Mouse (Mus musculus) heart, postnatal 0 days (tissue): ENCODE results near the gene Nptn. TPM values are rescaled to one million over a fixed set of nuclear protein-coding genes. Genes with fewer than 3 reads are reported as not detected.

Experiments used
- ATAC-seq: fragments of 200-750 bp; cut with Nextera tagmentation; 2 replicates; pipeline ENCODE4 v1.8.0; 2017; ENCODE audit warnings: low read depth, moderate number of reproducible peaks, moderate library complexity; ENCODE audit not compliant: insufficient read depth
- DNase-seq: peaks from one replicate; pipeline ENCODE4 v3.0.0-alpha.2; 2016; ENCODE audit warnings: low spot score
- H3K27ac ChIP-seq: fragments of 300-500 bp; sonication (generic); 2 replicates; pipeline ENCODE4 v1.5.1; 2014; ENCODE audit warnings: low read depth, mild to moderate bottlenecking
- H3K27me3 ChIP-seq: fragments of 300-500 bp; sonication (generic); 2 replicates; pipeline ENCODE4 v1.6.1; 2014; ENCODE audit warnings: low read length, mixed read lengths; ENCODE audit not compliant: control insufficient read depth, insufficient read depth
- H3K36me3 ChIP-seq: fragments of 300-500 bp; sonication (generic); replicated peaks from 2 replicates; pipeline ENCODE4 v1.6.1; 2014; ENCODE audit warnings: low read length, mixed read lengths; ENCODE audit not compliant: control insufficient read depth, insufficient read depth
- H3K4me1 ChIP-seq: fragments of 300-500 bp; sonication (generic); 2 replicates; pipeline ENCODE4 v1.6.1; 2014; ENCODE audit warnings: antibody characterized with exemption; ENCODE audit not compliant: control insufficient read depth, insufficient read depth
- H3K4me2 ChIP-seq: fragments of 300-500 bp; sonication (generic); 2 replicates; pipeline ENCODE4 v1.6.1; 2014; ENCODE audit warnings: low read depth, mild to moderate bottlenecking, low read length, moderate library complexity
- H3K4me3 ChIP-seq: fragments of 300-500 bp; sonication (generic); 2 replicates; pipeline ENCODE4 v1.5.1; 2014; ENCODE audit warnings: low read depth, low read length
- H3K9ac ChIP-seq: fragments of 300-500 bp; sonication (generic); replicated peaks from 2 replicates; pipeline ENCODE4 v1.6.1; 2014; ENCODE audit warnings: low read depth, low read length, mixed read lengths
- H3K9me3 ChIP-seq: fragments of 300-500 bp; sonication (generic); replicated peaks from 2 replicates; pipeline ENCODE4 v1.6.1; 2016; ENCODE audit warnings: low read length; ENCODE audit not compliant: control insufficient read depth
- CTCF ChIP-seq: IDR thresholded peaks from 2 replicates; pipeline ENCODE4 v1.5.1; 2016; ENCODE audit warnings: antibody characterized with exemption, control low read depth, low read depth
- EP300 ChIP-seq: IDR thresholded peaks from 2 replicates; pipeline ENCODE4 v1.6.1; 2016; ENCODE audit warnings: antibody characterized with exemption, low read depth
- WGBS: fragments of 180-500 bp; shearing (Covaris S2); extraction: QIAGEN DNeasy Blood & Tissue Kit; methylation state at CpG from one replicate; pipeline ENCODE4 v1.1.7; 2014; 5-methylcytosine and 5-hydroxymethylcytosine counted together
- polyA plus RNA-seq: library from polyadenylated mRNA; unstranded; fragments of >200 nt; fragmentation: Nextera tagmentation; extraction: Ambion mirVana; gene quantifications from 2 replicates; pipeline ENCODE4 v1.2.1, GENCODE M21; 2015
- total RNA-seq: library from RNA; depleted of rRNA; stranded (reverse); fragments of >200 nt; gene quantifications from 2 replicates; pipeline ENCODE4 v1.2.3, GENCODE M21; 2014; ENCODE audit warnings: low replicate concordance

Nptn gene
- total and polyA plus RNA-seq, 2 experiments from 2014 or later, result 101 to 402 TPM

GRCm38 (mm10) chr9:58613790-58614189 lies 31.8 kb downstream of the Nptn start:
- Histone ChIP-seq H3K27ac (peak overlapping the region; percentile 70), H3K4me3 (no peak overlapping the region), H3K4me1 (peaks cover 17% of the 10 kb centered on the region), H3K9me3 (no peaks in the 10 kb centered on the region), H3K9ac (no peak overlapping the region), H3K36me3 (no peaks in the 10 kb centered on the region), H3K4me2 (no peak overlapping the region), H3K27me3 (no peaks in the 10 kb centered on the region)
- 90% methylated on average over 1 of the region's 1 CpGs for WGBS
- DNase-seq, result peak; percentile 36
- ATAC-seq, result no peak
- TF ChIP-seq EP300, result no peak
- no peak for TF ChIP-seq CTCF

- Histone ChIP-seq H3K4me3 (no peak overlapping the region), H3K4me2 (no peak overlapping the region), H3K4me1 (peaks cover 26% of the 10 kb centered on the region), H3K27ac (no peak overlapping the region), H3K36me3 (no peaks in the 10 kb centered on the region), H3K9me3 (no peaks in the 10 kb centered on the region), H3K27me3 (no peaks in the 10 kb centered on the region), H3K9ac (no peak overlapping the region)
- no peak for TF ChIP-seq EP300
- no peak for TF ChIP-seq CTCF
- 75% methylated on average over 3 of the region's 3 CpGs for WGBS
- no peak for DNase-seq
- no peak for ATAC-seq
Observed at GRCm38 (mm10) chr9:58615064-58615938, 33.3 kb downstream of the Nptn start.

GRCm38 (mm10) chr9:58623009-58623408 lies 41.0 kb downstream of the Nptn start:
- 84% methylated on average over 1 of the region's 1 CpGs for WGBS
- ATAC-seq (no peak), DNase-seq (no peak)
- Histone ChIP-seq H3K27me3 (no peaks in the 10 kb centered on the region), H3K4me3 (no peak overlapping the region), H3K4me2 (0 out of 2 replicates have a peak overlapping the region, but pooled peaks have one; percentile 6), H3K4me1 (peaks cover 16% of the 10 kb centered on the region), H3K9ac (no peak overlapping the region), H3K9me3 (no peaks in the 10 kb centered on the region), H3K36me3 (peaks cover 10% of the 10 kb centered on the region), H3K27ac (peak overlapping the region; percentile 23; the same call in 1 of the 2 replicates)
- TF ChIP-seq EP300 (no peak), CTCF (no peak)

- Histone ChIP-seq H3K4me2 (no peak overlapping the region), H3K27ac (no peak overlapping the region), H3K4me3 (no peak overlapping the region), H3K9ac (no peak overlapping the region), H3K27me3 (no peaks in the 10 kb centered on the region), H3K4me1 (0 out of 2 replicates have a peak, but pooled peaks cover 3% of the 10 kb centered on the region), H3K9me3 (no peaks in the 10 kb centered on the region), H3K36me3 (peaks cover 21% of the 10 kb centered on the region)
- TF ChIP-seq EP300 (no peak), CTCF (no peak)
- ATAC-seq (no peak), DNase-seq (no peak)
- WGBS, result 72% methylated on average over 2 of the region's 2 CpGs
Observed at GRCm38 (mm10) chr9:58627197-58627596, 45.2 kb downstream of the Nptn start.

GRCm38 (mm10) chr9:58630441-58630840 lies 48.4 kb downstream of the Nptn start:
- no peaks in the 10 kb centered on the region for H3K27me3 ChIP-seq
- no peak overlapping the region for H3K27ac ChIP-seq
- no peak overlapping the region for H3K4me3 ChIP-seq
- peaks cover 18% of the 10 kb centered on the region for H3K36me3 ChIP-seq
- DNase-seq, result no peak
- WGBS, result 69% methylated on average over 2 of the region's 2 CpGs
- TF ChIP-seq CTCF (no peak), EP300 (no peak)
- no peaks in the 10 kb centered on the region for H3K4me1 ChIP-seq
- H3K9ac ChIP-seq, result no peak overlapping the region
- no peak overlapping the region for H3K4me2 ChIP-seq
- ATAC-seq, result no peak
- H3K9me3 ChIP-seq, result no peaks in the 10 kb centered on the region
